Mouse (Mus musculus): ENCODE data around the gene Sept9.

Sept9 gene

GRCm38 (mm10) chr11:117176304-117176703 lies 23.2 kb upstream of the Sept9 start:
- DNase-seq: peak; percentile 12 to 35

GRCm38 (mm10) chr11:117176900-117177299 lies 22.6 kb upstream of the Sept9 start:
- no peak for DNase-seq

GRCm38 (mm10) chr11:117177303-117177979 lies 22.0 kb upstream of the Sept9 start:
- DNase-seq: peak; percentile 63 to 73

GRCm38 (mm10) chr11:117179902-117180301 lies 19.6 kb upstream of the Sept9 start:
- no peak for DNase-seq

GRCm38 (mm10) chr11:117182808-117183207 lies 16.7 kb upstream of the Sept9 start:
- DNase-seq: no peak

GRCm38 (mm10) chr11:117183299-117183698 lies 16.2 kb upstream of the Sept9 start:
- no peak for DNase-seq

- no peak for DNase-seq
Observed at GRCm38 (mm10) chr11:117183841-117184240, 15.6 kb upstream of the Sept9 start.

- no peak for DNase-seq
Observed at GRCm38 (mm10) chr11:117185076-117185933, 14.2 kb upstream of the Sept9 start.

GRCm38 (mm10) chr11:117191524-117191923 lies 7.9 kb upstream of the Sept9 start:
- no peak for DNase-seq

GRCm38 (mm10) chr11:117194475-117194937 lies 5.0 kb upstream of the Sept9 start:
- DNase-seq: no peak

GRCm38 (mm10) chr11:117195616-117196015 lies 3.8 kb upstream of the Sept9 start:
- no peak for DNase-seq

- no peak for DNase-seq
Observed at GRCm38 (mm10) chr11:117196681-117197080, 2.8 kb upstream of the Sept9 start.

GRCm38 (mm10) chr11:117198122-117198521 lies 1.3 kb upstream of the Sept9 start:
- no peak for DNase-seq

GRCm38 (mm10) chr11:117201846-117202245 lies 2.4 kb downstream of the Sept9 start:
- DNase-seq: no peak

- DNase-seq: no peak
Observed at GRCm38 (mm10) chr11:117204606-117205005, 5.1 kb downstream of the Sept9 start.

- no peak for DNase-seq
Observed at GRCm38 (mm10) chr11:117205042-117205441, 5.6 kb downstream of the Sept9 start.

- DNase-seq: no peak
Observed at GRCm38 (mm10) chr11:117205447-117205846, 6.0 kb downstream of the Sept9 start.

GRCm38 (mm10) chr11:117207436-117207835 lies 8.0 kb downstream of the Sept9 start:
- DNase-seq: no peak

- no peak for DNase-seq
Observed at GRCm38 (mm10) chr11:117208151-117208673, 8.8 kb downstream of the Sept9 start.

- no peak for DNase-seq
Observed at GRCm38 (mm10) chr11:117216713-117217112, 17.3 kb downstream of the Sept9 start.

GRCm38 (mm10) chr11:117218070-117218469 lies 18.6 kb downstream of the Sept9 start:
- no peak for DNase-seq

- DNase-seq: no peak
Observed at GRCm38 (mm10) chr11:117218498-117218897, 19.0 kb downstream of the Sept9 start.

- DNase-seq: no peak
Observed at GRCm38 (mm10) chr11:117220777-117221176, 21.3 kb downstream of the Sept9 start.

- no peak for DNase-seq
Observed at GRCm38 (mm10) chr11:117221182-117221581, 21.7 kb downstream of the Sept9 start.
